Mouse (Mus musculus) layer of hippocampus, postnatal 36 days (tissue): ENCODE measurements around the gene Smg6. TPM values are rescaled to one million over a fixed set of nuclear protein-coding genes. Genes with fewer than 3 reads are reported as not detected.
A peak's percentile ranks its signal among the peaks of the same experiment; 100 is the strongest.
"Not testable (repeated sequence)": the region's sequence is repeated elsewhere in the genome, so short reads cannot be mapped to it uniquely, and the experiment has no call there.

Experiments
- DNase-seq, 2 experiments: peaks; one replicate each; pipeline ENCODE4 v3.0.0; 2022
- total RNA-seq, 2 experiments: library from RNA; stranded (reverse); gene quantifications; 2 replicates each; pipeline ENCODE4 v1.2.3; 2021

Smg6 gene
- total RNA-seq, 2 experiments from 2014 or later, result 33.7 to 34.4 TPM

DNA sequence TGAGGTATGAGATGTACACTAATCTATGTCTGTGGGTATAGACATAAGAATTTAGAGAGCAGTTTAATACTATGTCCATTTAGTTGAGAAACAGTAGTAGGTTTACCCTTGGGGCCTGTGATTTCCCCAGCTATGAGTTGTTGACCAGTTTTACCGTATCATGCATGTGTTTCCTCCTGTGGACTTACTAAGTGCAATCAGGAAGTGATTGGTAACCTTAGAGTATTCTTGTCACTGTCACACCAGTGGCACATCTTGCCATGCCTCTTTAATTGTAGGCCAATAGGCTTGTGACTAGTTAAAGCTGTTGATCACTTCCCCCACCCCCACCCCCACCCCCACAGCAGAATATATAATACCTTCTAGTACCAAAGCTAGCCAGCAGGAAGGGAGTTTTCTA lies 70.9 kb downstream of the Smg6 start:
- DNase-seq, result no peak

DNA sequence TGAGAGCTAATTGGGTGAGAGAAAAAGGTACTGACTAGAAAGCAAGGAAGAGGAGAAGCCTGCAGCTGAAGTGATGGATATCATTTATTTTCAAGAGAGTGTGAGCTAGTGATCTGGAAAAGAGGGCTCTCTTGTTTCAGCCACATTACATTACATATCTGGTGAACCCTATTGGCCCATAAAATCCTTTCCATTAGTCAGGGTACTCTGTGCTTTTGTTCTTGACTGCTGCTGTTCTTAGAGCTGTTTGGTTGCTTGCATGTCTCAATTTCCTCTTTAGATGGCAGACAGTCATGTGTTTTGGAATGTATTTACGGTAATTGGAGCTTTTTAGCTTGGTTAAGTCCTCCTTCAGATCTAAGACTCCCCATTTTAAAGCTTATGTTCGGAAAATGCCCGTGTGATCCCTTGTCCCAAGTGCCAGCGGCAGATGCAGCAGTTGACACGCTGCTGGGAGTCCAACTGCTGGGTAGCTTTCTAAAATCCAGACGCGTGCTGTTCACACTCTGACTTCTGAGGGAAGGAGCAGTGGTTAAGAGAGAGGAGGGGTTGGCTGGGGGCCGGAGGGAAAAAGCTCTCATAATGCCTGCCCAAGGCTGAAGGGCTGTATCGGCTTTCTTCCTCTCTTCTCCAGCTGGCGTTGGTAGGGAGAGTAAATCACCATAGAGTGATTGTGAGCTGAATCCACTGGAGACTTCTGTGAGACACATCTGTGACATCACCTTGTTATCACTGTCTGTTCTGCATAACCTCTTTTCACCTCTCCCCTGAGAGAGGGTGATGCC lies 75.4 kb downstream of the Smg6 start:
- no peak for DNase-seq

DNA sequence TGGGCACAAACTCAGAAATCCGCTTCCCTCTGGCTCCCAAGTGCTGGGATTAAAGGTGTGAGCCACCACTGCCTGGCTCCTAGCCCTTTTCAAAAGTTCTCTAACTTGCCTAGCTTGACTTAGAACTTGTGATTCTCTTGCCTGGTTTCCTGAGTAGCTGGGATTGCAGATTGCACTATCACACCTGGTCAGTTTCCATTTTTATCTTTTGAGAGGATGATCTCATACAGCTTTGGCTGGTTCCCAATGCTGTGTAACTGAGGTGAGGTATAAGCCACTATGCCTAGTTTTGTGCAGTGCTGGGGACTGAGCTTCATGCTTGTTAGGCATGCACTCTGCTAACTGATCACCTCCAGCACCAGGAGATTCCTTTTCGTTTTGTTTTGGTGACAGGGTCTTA lies 82.6 kb downstream of the Smg6 start:
- no peak for DNase-seq

DNA sequence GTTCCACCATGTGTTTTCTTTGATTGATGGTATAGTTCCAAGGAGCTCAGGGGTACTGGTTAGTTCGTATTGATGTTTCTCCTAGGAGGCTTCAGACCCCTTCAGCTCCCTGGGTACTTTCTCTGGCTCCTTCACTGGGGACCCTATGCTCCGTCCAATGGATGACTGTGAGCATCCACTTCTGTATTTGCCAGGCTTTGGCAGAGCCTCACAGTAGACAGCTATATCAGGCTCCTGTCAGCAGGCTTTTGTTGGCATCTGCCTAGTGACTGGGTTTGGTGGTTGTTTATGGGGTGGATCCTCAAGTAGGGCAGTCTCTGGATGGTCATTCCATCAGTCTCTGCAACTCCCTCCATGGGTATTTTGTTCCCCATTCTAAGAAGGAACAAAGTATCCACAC lies 83.9 kb downstream of the Smg6 start:
- DNase-seq, result not testable (repeated sequence)

DNA sequence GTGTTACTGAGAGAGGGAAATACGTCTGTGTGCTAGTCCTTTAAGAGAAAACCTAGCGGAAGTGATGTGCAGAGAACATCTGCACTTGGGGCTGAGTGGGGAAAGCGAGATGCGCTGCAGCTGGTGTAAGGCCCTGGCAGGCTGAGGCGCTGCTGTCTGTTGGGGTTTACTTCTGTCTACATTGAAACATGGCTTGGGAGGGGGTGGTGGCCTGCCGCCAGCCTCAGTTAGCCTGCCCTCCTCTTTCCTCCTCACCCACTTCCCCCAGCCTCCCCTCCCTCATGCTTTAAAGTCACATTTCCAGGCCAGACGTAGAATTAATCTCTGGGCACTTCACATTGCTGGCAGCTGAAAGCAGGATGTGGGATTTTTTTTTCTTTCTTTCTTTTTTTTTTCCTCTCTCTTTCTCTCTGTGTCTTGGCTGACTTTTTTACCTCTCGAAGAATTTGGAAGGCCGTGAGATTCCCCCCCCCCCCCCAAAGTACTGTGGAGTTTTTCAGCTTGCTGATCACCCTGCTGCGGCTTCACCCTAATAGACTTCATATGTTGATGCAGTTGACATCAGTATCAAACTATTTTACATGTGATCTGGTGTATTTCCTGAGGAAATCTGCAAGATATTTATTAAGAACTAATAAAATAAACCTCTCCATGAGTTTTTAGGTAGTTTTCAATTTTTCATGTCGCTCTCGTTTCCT lies 87.5 kb downstream of the Smg6 start:
- DNase-seq, result peak; percentile 28 to 33

DNA sequence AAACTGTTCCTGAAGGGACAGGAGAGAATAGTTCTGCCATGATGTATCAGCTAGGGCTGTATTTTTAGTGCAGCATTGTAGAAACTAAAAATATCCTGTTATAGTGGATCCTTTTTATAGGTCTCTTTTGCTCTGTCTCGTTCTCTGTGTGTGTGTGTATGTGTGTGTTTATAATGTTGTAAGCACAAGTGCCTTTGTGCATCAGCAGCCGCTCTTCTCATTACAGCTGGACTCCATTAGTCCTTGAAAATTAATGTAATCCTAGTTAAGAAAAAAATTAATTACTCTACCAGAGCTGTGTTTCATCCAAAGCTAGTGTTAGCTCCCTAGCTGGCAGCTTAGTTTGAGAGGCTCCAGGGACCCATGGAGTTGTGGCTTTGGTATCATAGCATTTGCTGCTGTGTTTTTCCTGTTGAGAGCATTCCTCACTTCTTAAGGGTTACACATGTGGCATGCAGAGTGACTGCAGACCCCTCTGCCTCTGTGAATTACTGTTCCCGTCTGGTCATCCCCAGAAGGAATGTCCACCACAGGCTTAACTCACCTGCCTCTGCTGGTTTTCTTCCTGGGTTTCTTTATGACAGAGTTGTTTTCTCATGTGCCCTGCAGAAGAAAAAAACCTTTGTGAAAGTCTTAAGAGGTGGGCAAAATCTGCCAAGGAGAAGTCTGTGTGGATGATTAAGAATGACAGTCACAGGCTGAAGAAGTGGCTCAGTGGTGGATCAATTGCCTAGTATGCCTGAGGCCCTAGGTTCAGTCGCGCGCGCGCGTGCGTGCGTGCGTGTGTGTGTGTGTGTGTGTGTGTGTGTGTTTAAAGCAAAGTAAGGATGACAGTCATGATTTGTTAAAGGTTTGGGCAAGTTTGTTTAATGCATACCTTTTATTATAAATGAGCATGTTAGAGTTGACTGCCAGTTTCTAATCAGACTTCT lies 88.4 kb downstream of the Smg6 start:
- DNase-seq, result no peak

DNA sequence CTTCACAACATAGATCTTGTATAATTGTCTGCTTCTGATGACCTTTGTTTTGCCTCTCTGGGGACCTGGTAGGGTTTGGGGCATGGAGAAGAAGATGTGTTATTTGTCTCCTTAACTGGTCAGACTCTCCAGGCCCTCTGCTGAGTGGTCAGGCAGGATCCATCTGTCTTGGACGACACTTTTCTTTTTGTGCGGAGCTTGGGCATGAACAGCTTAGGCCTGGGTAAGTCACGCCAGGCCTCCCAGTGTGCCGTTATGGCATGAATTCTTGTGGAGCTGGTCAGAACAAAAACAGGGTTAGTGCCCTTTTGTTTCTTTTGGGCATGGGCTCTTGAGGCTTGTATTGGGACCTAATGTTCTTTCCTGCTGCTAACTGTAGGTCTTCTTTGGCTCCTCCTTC lies 89.2 kb downstream of the Smg6 start:
- no peak for DNase-seq

DNA sequence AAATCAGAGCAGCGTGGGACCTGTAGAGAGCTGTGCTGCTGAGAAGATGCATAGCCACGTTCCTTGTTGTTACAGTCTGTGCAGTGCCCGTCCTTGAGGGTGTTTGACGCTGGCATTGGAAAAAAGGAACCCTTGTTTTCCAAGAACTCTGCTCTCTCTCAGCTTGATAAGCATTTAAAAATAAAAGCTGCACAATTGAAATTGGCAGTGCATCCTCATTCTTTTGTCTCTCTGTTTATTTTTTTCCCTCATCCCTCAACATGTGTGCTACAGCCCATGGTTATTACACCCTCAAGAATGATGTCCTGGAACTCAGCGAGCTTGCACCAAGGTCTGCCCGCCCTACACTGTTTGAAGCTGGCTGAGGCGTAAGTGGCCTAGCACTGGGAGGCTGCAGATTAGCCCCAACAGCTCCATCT lies 89.8 kb downstream of the Smg6 start:
- DNase-seq, result peak; percentile 15 to 36

DNA sequence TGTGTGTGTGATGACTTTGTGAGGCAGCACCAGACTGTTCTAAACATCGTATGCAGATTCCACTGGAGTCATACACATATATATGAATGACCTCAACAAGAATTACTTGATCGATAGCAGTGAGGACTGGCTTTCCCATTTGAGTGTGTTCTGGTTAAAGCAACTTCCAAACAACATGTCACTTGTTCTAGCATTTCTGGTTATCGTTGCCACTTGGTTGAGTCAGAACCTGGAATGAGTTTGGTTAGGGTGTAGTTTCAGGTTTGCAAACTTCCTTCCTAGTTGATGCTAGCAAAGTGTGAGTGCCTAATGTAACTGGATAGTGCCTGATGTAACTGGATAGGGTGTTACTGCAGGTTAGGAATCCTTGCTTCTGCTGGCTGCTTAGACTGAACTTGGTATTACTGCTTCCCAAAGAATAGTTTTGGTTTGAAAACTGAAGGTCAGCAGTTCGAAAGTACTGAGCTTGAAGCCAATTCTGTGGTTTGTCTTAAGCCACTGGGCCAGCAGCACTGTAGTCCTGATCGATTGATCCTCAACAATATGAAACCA lies 90.8 kb downstream of the Smg6 start:
- no peak for DNase-seq

DNA sequence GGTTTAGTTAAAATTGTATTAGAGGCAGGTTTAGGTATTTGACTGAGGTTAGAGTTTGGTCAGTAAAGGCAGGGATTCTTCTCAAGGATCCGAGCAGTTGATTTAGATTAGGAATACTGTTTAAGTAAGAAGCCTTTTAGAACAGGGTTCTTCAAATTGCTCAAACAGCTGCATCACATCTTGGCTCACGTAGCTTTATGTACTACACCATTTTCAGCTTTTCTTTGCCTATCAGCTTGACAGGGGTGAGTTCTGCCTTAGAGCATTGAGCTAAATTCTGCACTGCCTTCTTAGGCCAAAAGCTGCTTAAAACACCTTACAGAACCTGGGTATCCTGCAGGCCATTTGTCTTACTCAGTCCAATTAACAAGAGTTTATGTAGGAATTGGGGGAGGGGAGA lies 92.2 kb downstream of the Smg6 start:
- no peak for DNase-seq

DNA sequence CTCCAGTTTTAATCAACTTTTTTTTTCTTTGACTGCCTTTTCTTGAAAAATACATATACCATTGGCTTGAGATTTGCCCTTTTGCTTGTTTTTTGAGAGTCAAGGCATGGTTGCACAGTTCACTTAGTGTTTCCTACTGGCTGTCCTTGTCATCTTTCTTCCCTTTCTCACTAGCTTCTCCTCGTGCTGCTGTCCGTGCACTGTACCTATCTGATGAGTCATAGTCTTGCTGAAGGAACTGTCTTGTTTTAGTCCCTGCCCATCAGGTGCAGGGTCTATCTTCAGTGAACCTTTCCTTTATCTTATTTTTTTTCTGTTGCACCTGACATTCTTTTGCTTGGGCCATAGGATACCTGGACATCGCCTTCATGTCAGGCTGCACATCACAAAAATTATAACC lies 101.4 kb downstream of the Smg6 start:
- DNase-seq, result no peak

DNA sequence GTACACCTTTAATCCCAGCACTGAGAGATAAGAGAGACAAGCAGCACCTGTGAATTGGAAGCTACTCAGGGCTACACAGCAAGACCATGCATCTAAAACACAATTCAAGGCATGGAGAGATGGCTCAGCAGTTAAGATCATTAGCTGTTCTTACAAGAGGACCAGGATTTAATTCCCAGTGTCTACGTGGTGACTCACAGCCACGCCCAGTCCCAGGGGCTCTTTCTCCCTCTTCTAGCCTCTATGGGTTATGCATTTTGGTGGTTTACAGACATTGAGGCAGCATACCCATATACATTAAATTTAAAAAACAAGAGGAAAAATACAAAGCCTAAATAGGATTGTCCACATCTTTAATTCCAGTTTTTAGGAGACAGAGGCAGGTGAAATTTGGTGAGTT lies 102.0 kb downstream of the Smg6 start:
- no peak for DNase-seq

DNA sequence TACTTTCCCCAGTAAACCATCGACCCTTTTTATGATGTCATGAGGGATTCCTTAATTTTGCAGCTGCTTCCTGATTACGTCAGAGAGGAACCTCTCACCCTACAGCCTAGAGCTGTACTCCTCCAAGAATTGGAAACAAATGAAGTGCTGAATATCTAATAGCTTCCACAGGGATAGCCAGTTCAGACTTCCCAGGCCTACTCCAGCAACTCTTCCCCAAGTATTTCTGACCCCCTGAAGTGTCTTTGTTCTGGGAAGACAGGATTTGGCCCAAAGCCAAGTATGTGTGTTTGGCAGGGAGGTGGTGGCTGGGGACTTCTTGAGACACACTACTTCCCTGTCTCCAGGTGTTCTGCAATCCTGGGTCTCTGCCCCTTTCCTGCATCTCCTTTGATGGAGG lies 105.6 kb downstream of the Smg6 start:
- DNase-seq, result no peak

DNA sequence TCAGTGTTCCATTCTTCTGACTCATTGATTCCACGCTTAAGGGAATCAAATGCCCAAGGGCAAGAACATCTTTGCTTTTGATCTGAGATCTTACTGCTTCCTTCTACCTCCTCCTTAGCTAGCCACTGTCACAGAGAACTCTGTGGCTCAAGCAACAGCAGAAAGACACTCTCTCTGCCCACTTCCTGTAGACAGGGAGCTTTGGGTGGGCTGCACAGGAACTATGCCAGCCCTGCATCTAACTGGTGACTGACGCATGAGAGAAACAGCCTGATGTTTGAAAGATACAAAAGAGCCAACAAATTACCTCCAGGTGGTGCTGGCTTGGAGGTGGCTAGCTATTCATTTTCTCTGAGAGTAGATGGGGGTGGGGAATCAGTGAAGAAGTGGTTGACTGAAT lies 107.3 kb downstream of the Smg6 start:
- no peak for DNase-seq

DNA sequence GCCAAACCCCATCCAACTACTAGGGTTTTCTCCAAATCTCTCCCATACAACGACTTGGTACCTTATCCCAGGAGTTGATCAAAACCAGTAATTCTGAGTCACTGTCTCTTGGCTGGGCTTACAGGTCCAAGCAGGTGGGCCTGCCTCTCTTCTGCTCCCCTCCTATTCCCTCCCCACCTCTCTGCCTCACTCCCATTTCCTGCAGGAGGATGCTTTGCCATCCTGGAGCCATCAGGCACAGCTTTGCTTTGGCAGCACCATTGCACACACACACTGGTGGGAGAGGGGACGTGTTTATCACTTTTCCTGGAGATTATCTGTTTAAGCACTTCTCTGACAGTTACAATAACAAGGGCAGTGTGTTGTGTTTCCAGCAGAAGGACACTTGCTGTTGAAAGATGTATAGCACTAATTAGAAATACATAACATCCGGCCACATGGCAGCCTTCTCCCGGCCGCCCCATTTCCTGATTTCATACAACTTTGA lies 108.0 kb downstream of the Smg6 start:
- DNase-seq, result no peak

DNA sequence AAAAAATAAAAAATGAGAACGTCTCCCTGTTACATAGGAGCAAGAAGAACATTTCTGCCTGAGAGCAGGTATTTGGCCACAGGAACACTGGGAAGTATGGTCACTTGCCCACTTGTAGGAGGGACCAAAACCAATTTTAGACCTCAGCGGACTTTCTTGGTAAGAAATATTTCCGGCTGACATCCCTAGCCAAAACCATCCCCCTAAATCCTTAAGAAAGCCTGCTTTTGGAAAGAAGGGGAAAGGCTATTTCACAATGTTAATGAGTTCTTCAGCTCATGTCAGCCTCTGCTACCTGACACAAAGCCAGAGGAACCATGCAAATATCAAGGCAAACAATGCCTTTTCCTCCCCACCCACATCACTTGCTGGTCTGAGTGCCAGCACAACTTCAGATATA lies 108.5 kb downstream of the Smg6 start:
- no peak for DNase-seq

DNA sequence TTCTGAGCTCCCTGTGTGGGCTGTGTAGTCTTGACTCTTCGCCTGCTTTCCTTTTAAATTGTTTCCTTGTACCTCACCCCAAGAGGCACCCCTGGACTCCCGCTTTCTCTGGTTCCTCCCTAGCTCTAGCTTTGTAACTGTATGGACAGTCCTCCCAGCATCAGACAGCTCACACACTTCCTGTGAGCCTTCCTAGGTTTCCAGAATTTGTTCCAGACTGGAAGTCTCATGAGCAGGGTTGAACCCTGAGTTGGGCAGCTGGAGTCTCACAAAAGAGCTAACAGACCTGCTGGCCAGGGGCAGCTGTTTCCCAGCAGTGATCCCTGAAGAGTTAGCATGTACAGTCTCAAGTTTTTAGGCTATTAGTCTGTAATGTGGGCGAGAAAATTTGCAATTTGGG lies 118.7 kb downstream of the Smg6 start:
- DNase-seq, result no peak

DNA sequence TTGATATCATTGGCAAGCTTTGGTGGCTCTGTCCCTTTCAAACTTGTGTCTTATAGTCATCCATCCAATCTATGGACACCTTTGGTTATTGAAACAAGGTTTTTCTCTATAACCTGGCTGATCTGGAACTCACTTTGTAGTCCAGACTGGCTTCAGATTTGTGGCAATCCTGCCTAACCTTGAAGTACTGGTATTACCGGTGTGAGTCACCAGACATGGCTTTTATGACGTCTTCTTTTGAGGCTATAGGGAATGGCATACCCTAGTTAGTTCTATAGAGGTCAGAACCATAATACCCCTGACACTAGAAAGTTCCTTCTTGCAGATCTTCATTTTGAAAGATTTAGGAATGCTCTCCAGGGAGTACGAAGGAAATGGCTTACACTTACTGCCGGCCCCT lies 120.2 kb downstream of the Smg6 start:
- no peak for DNase-seq

DNA sequence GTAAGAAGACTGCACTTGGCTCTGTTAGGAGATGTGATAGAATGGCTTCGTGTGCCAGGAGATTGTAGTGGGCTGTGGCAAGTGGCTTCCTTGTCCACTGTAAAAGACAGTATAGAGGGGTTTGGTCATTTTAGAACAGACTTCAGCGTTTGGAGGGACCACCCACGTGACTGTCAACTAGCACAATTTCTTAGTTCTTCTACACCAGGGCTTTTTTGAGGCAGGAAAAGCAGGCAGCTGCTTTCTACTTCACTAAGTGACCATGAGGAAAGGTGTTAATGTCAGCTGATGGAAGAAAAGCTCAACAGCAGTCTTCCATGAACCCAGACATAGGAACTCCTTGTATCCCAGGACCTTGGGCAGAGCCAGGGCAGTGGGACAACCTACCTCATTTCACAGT lies 121.0 kb downstream of the Smg6 start:
- no peak for DNase-seq

DNA sequence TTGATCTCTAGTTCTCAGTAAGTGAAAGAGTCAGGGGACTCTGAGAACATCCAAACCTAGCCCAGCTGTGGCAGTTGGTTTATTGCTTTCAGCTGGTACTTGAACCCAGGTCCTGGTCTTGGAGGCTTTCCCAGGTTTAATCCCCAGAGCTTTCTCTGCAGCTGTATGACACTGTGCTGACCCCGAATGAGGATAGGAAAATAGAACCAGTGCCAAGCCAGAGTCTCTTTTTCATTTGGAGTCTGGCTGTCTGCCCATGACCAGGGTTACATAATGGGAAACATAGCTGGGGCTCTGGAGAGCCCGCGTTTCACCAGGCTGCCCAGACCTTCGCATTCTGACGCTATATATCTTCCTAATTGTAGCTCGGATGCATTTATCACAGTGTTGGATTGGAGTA lies 121.4 kb downstream of the Smg6 start:
- DNase-seq, result peak; percentile 13 to 26

DNA sequence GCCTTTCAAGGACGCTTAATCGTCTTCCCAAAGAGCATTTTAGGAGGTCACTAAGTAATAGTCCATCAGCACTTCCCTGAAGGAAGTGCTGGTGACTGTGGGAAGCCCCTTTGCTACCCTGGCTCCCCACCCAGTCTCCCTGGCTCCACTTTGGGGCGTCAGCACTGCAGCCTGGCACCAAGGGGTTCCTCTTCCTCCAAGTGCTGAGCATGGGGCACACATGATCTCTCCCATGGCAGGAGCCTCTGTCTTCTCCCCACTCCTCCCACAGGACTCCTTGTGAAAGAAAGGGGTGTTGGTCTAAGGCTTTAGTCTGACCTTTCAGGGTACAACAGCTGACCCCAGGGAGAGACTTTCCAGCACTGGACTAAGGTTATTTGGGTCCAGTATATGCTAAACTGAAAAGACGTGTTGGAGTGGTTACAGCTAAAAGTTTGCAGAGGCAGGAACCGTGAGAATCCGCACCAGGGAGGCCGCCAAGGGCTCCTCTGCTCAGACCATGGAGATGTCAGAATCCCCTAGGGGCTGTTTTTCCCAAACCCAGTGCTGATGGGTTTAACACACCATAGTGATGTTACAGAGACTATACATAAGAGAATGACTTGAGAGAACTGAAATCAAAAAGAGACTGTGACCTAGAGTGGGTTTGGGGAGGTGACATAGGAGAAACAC lies 122.2 kb downstream of the Smg6 start:
- DNase-seq, result no peak

DNA sequence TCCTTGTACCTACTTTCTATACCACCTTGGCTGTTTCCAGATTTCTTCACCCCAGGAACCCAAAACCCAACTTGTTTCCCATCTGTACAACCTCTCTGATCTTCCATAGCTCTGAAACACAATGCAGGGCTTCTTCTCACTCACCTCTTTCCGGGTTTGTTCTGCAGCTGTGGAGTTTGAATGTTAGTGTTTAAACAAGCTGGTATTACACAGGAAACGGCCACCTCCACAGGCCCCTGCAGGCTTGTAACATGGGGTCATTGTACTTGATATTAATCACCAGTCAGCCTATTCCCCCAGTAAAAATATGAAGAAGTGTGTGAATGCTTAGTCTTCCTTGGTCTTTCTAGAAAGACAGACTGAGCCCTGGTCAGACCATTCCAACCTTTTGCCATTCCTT lies 123.5 kb downstream of the Smg6 start:
- no peak for DNase-seq
